Mouse (Mus musculus) right cerebral cortex, postnatal 14 days (tissue): ENCODE data around the gene Pcdh15.
A peak's percentile ranks its signal among the peaks of the same experiment; 100 is the strongest.

Experiments
- DNase-seq: peaks from one replicate; pipeline ENCODE4 v3.0.0; 2022

Pcdh15 gene

GRCm38 (mm10) chr10:74023091-74023490, 923.9 kb downstream of the Pcdh15 start:
- no peak for DNase-seq

- peak; percentile 45 for DNase-seq
Measured at GRCm38 (mm10) chr10:74053059-74053458, 953.9 kb downstream of the Pcdh15 start.

- no peak for DNase-seq
Measured at GRCm38 (mm10) chr10:74086653-74087052, 987.5 kb downstream of the Pcdh15 start.

- no peak for DNase-seq
Measured at GRCm38 (mm10) chr10:74098296-74098695, 999.2 kb downstream of the Pcdh15 start.

- DNase-seq, result no peak
Measured at GRCm38 (mm10) chr10:74114107-74114506, 1015.0 kb downstream of the Pcdh15 start.

- DNase-seq, result no peak
Measured at GRCm38 (mm10) chr10:74116817-74117216, 1017.7 kb downstream of the Pcdh15 start.

- DNase-seq, result no peak
Measured at GRCm38 (mm10) chr10:74123421-74123820, 1024.3 kb downstream of the Pcdh15 start.

GRCm38 (mm10) chr10:74129192-74129591, 1030.0 kb downstream of the Pcdh15 start:
- no peak for DNase-seq

GRCm38 (mm10) chr10:74129665-74130064, 1030.5 kb downstream of the Pcdh15 start:
- DNase-seq, result no peak

- DNase-seq, result no peak
Measured at GRCm38 (mm10) chr10:74130805-74131204, 1031.7 kb downstream of the Pcdh15 start.

- DNase-seq, result no peak
Measured at GRCm38 (mm10) chr10:74147966-74148365, 1048.8 kb downstream of the Pcdh15 start.

- no peak for DNase-seq
Measured at GRCm38 (mm10) chr10:74181921-74182320, 1082.8 kb downstream of the Pcdh15 start.

- DNase-seq, result peak; percentile 7
Measured at GRCm38 (mm10) chr10:74203650-74204049, 1104.5 kb downstream of the Pcdh15 start.

- no peak for DNase-seq
Measured at GRCm38 (mm10) chr10:74217268-74217667, 1118.1 kb downstream of the Pcdh15 start.

- DNase-seq, result no peak
Measured at GRCm38 (mm10) chr10:74220439-74220838, 1121.3 kb downstream of the Pcdh15 start.

- DNase-seq, result no peak
Measured at GRCm38 (mm10) chr10:74257716-74258446, 1158.7 kb downstream of the Pcdh15 start.

GRCm38 (mm10) chr10:74258639-74259038, 1159.5 kb downstream of the Pcdh15 start:
- no peak for DNase-seq

- DNase-seq, result no peak
Measured at GRCm38 (mm10) chr10:74269637-74270269, 1170.6 kb downstream of the Pcdh15 start.

GRCm38 (mm10) chr10:74270894-74271293, 1171.8 kb downstream of the Pcdh15 start:
- DNase-seq, result no peak

GRCm38 (mm10) chr10:74304120-74304519, 1205.0 kb downstream of the Pcdh15 start:
- no peak for DNase-seq

GRCm38 (mm10) chr10:74305439-74306158, 1206.5 kb downstream of the Pcdh15 start:
- DNase-seq, result no peak

- no peak for DNase-seq
Measured at GRCm38 (mm10) chr10:74307035-74307434, 1207.9 kb downstream of the Pcdh15 start.

GRCm38 (mm10) chr10:74316091-74316490, 1216.9 kb downstream of the Pcdh15 start:
- DNase-seq, result no peak

- DNase-seq, result no peak
Measured at GRCm38 (mm10) chr10:74335412-74335811, 1236.3 kb downstream of the Pcdh15 start.
